Comparison of ENCODE assay signal across 28 mouse cellular contexts in genomic region chr15:84004306-84004705, GRCm38 (mm10).
"Had no signal": no experiment of that assay in that cellular context is flagged by ENCODE, and none has a peak within 500 bp of the region (broad histone marks: within the 10 kb centered on the region; RNA-seq: fewer than 3 reads in every experiment).

No protein-coding gene starts in this region.

- H3K4me1 ChIP-seq: heart, embryonic 13.5 days; heart, embryonic 15.5 days; intestine, embryonic 15.5 days; limb, embryonic 10.5 days; limb, embryonic 12.5 days; liver, embryonic 13.5 days; liver, embryonic 15.5 days had no signal

- H3K27ac ChIP-seq: gastrocnemius, adult 2 months; heart, adult 2 months; heart, embryonic 13.5 days; heart, embryonic 15.5 days; hindbrain, embryonic 13.5 days; hindbrain, embryonic 15.5 days; intestine, embryonic 15.5 days; left cerebral cortex, adult 2 months; limb, embryonic 10.5 days; limb, embryonic 12.5 days; liver, embryonic 13.5 days; liver, embryonic 15.5 days had no signal

- H3K4me2 ChIP-seq: heart, embryonic 11.5 days; heart, embryonic 13.5 days; heart, embryonic 15.5 days; hindbrain, embryonic 13.5 days; hindbrain, embryonic 15.5 days; intestine, embryonic 15.5 days; limb, embryonic 12.5 days; liver, embryonic 11.5 days; liver, embryonic 13.5 days; liver, embryonic 15.5 days had no signal

- H3K27me3 ChIP-seq: hindbrain, embryonic 15.5 days; intestine, embryonic 15.5 days; liver, embryonic 13.5 days; liver, embryonic 15.5 days had no signal

- H3K36me3 ChIP-seq: heart, embryonic 13.5 days; heart, embryonic 15.5 days; hindbrain, embryonic 13.5 days; hindbrain, embryonic 15.5 days; intestine, embryonic 15.5 days; limb, embryonic 10.5 days; limb, embryonic 12.5 days; liver, embryonic 13.5 days; liver, embryonic 15.5 days had no signal

- H3K9me3 ChIP-seq: heart, embryonic 13.5 days; heart, embryonic 15.5 days; hindbrain, embryonic 13.5 days; hindbrain, embryonic 15.5 days; intestine, embryonic 15.5 days; limb, embryonic 10.5 days; limb, embryonic 12.5 days; liver, embryonic 13.5 days; liver, embryonic 15.5 days had no signal

- ATAC-seq: inflammation-experienced regulatory T-cells, adult 6 months; intestine, embryonic 15.5 days; intestine, postnatal 0 days; liver, postnatal 0 days had no signal

- DNase-seq: gastrocnemius, adult 2 months; gastrocnemius, postnatal 10 days; gastrocnemius, postnatal 25 days; heart, adult 2 months; heart, postnatal 14 days; heart, postnatal 36 days; kidney, adult 18-20 months; kidney, adult 8-10 months; kidney, postnatal 10 days; kidney, postnatal 25 days; kidney, postnatal 4 days; liver; liver, embryonic 13.5 days; liver, postnatal 0 days had no signal

- H3K9ac ChIP-seq: heart, embryonic 13.5 days; heart, embryonic 15.5 days; hindbrain, embryonic 13.5 days; hindbrain, embryonic 15.5 days; intestine, embryonic 15.5 days; limb, embryonic 12.5 days; liver, embryonic 13.5 days; liver, embryonic 15.5 days; liver, postnatal 0 days had no signal

- H3K4me3 ChIP-seq: gastrocnemius, adult 2 months; heart, adult 2 months; heart, embryonic 13.5 days; heart, embryonic 15.5 days; hindbrain, embryonic 13.5 days; hindbrain, embryonic 15.5 days; intestine, embryonic 15.5 days; layer of hippocampus, adult 2 months; left cerebral cortex, adult 2 months; limb, embryonic 10.5 days; limb, embryonic 12.5 days; liver, embryonic 13.5 days; liver, embryonic 15.5 days had no signal
